Mouse (Mus musculus): ENCODE data around the gene Gfm2.

Gene Gfm2

GRCm38 (mm10) chr13:97187693-97188092, 50.0 kb downstream of the Gfm2 start:
- DNase-seq (ENCODE audit: low spot score in 2 of 2): no peak

- DNase-seq (ENCODE audit: low spot score in 2 of 2): no peak
Observed at GRCm38 (mm10) chr13:97192649-97193048, 54.9 kb downstream of the Gfm2 start.

- peak in 1 of 2 experiments; percentile 76 for DNase-seq (ENCODE audit: low spot score in 2 of 2)
Observed at GRCm38 (mm10) chr13:97193420-97193819, 55.7 kb downstream of the Gfm2 start.

GRCm38 (mm10) chr13:97196186-97196924, 58.6 kb downstream of the Gfm2 start:
- DNase-seq (ENCODE audit: low spot score in 2 of 2): no peak

- no peak for DNase-seq (ENCODE audit: low spot score in 2 of 2)
Observed at GRCm38 (mm10) chr13:97196925-97197218, 59.1 kb downstream of the Gfm2 start.

GRCm38 (mm10) chr13:97197932-97198562, 60.3 kb downstream of the Gfm2 start, which contains the start of gene Hexb:
Hexb (minus strand) TSS chr13:97198357.
- DNase-seq (ENCODE audit: low spot score in 2 of 2): peak; percentile 92 to 95

GRCm38 (mm10) chr13:97199123-97199522, 61.4 kb downstream of the Gfm2 start:
- DNase-seq (ENCODE audit: low spot score in 2 of 2): no peak

- no peak for DNase-seq (ENCODE audit: low spot score in 2 of 2)
Observed at GRCm38 (mm10) chr13:97201076-97201475, 63.3 kb downstream of the Gfm2 start.

- no peak for DNase-seq (ENCODE audit: low spot score in 2 of 2)
Observed at GRCm38 (mm10) chr13:97201896-97202295, 64.2 kb downstream of the Gfm2 start.

GRCm38 (mm10) chr13:97205052-97205701, 67.4 kb downstream of the Gfm2 start:
- peak; percentile 83 to 84 for DNase-seq (ENCODE audit: low spot score in 2 of 2)

GRCm38 (mm10) chr13:97206046-97206445, 68.3 kb downstream of the Gfm2 start:
- DNase-seq (ENCODE audit: low spot score in 2 of 2): no peak

- no peak for DNase-seq (ENCODE audit: low spot score in 2 of 2)
Observed at GRCm38 (mm10) chr13:97207472-97208111, 69.9 kb downstream of the Gfm2 start.

GRCm38 (mm10) chr13:97208112-97208478, 70.4 kb downstream of the Gfm2 start:
- DNase-seq (ENCODE audit: low spot score in 2 of 2): no peak

GRCm38 (mm10) chr13:97208500-97209010, 70.8 kb downstream of the Gfm2 start:
- DNase-seq (ENCODE audit: low spot score in 2 of 2): no peak

- DNase-seq (ENCODE audit: low spot score in 2 of 2): no peak
Observed at GRCm38 (mm10) chr13:97214583-97215268, 77.0 kb downstream of the Gfm2 start.

GRCm38 (mm10) chr13:97215563-97215962, 77.8 kb downstream of the Gfm2 start:
- no peak for DNase-seq (ENCODE audit: low spot score in 2 of 2)

GRCm38 (mm10) chr13:97216196-97216595, 78.5 kb downstream of the Gfm2 start:
- no peak for DNase-seq (ENCODE audit: low spot score in 2 of 2)

- DNase-seq (ENCODE audit: low spot score in 2 of 2): no peak
Observed at GRCm38 (mm10) chr13:97220022-97220421, 82.3 kb downstream of the Gfm2 start.

- DNase-seq (ENCODE audit: low spot score in 2 of 2): no peak
Observed at GRCm38 (mm10) chr13:97223856-97224255, 86.1 kb downstream of the Gfm2 start.

- DNase-seq (ENCODE audit: low spot score in 2 of 2): no peak
Observed at GRCm38 (mm10) chr13:97224341-97224982, 86.7 kb downstream of the Gfm2 start.

- DNase-seq (ENCODE audit: low spot score in 2 of 2): no peak
Observed at GRCm38 (mm10) chr13:97225130-97225529, 87.4 kb downstream of the Gfm2 start.

Data from urinary bladder, postnatal 36 days (tissue).